Mouse (Mus musculus): Measurements from ENCODE around the gene Evi2b. TPM values are rescaled to one million over a fixed set of nuclear protein-coding genes. Genes with fewer than 3 reads are reported as not detected.

Gene Evi2b
- polyA plus RNA-seq, 1 experiment from 2014 or later, result 1.1 TPM

- ATAC-seq (ENCODE audit: insufficient read depth, low FRiP score, low TSS enrichment) (no peak), DNase-seq (ENCODE audit: low spot score) (no peak)
- H3K9ac ChIP-seq (ENCODE audit: low read length), result no peak overlapping the region
- H3K27me3 ChIP-seq (ENCODE audit: control insufficient read depth, insufficient read depth, low read length), result no peaks in the 10 kb centered on the region
- no peak overlapping the region for H3K4me3 ChIP-seq (ENCODE audit: low read depth, low read length)
- WGBS, result 88% methylated on average over 15 of the region's 15 CpGs
- no peaks in the 10 kb centered on the region for H3K4me1 ChIP-seq (ENCODE audit: control insufficient read depth, insufficient read depth, low read length)
- H3K9me3 ChIP-seq (ENCODE audit: control insufficient read depth, low read length), result no peaks in the 10 kb centered on the region
- H3K27ac ChIP-seq (ENCODE audit: low read depth, low read length), result no peak overlapping the region
- H3K36me3 ChIP-seq (ENCODE audit: control insufficient read depth, insufficient read depth, low read length), result no peaks in the 10 kb centered on the region
- no peak overlapping the region for H3K4me2 ChIP-seq (ENCODE audit: low read depth)
Measured at GRCm38 (mm10) chr11:79527015-79527738, 3.6 kb upstream of the Evi2b start.

DNA sequence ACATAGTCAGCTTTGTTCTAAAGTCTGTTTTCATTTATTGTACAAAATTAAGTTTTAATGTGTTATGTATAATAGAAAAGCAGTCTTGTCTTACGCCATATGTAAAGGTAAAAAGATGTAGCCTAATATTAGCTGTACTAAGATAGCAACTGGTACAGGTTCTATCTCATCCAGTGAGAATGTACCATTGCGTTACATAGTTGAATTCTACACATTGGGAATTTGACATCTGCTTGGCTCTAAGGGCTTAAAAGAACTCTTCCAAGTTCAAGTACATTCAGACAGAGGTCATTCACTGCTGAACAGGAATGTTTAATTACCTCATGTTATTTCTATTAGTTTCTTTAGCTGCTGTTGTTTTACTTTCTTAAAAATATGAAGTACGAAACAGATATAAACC, 3.0 kb upstream of the Evi2b start:
- H3K27ac ChIP-seq (ENCODE audit: low read depth, low read length), result no peak overlapping the region
- H3K27me3 ChIP-seq (ENCODE audit: control insufficient read depth, insufficient read depth, low read length), result no peaks in the 10 kb centered on the region
- H3K4me1 ChIP-seq (ENCODE audit: control insufficient read depth, insufficient read depth, low read length), result no peaks in the 10 kb centered on the region
- H3K4me3 ChIP-seq (ENCODE audit: low read depth, low read length), result no peak overlapping the region
- WGBS, result 95% methylated on average over 3 of the region's 3 CpGs
- ATAC-seq (ENCODE audit: insufficient read depth, low FRiP score, low TSS enrichment) (no peak), DNase-seq (ENCODE audit: low spot score) (no peak)
- no peaks in the 10 kb centered on the region for H3K9me3 ChIP-seq (ENCODE audit: control insufficient read depth, low read length)
- no peak overlapping the region for H3K4me2 ChIP-seq (ENCODE audit: low read depth)
- no peak overlapping the region for H3K9ac ChIP-seq (ENCODE audit: low read length)
- no peaks in the 10 kb centered on the region for H3K36me3 ChIP-seq (ENCODE audit: control insufficient read depth, insufficient read depth, low read length)

- Histone ChIP-seq H3K9me3 (ENCODE audit: control insufficient read depth, low read length) (no peaks in the 10 kb centered on the region), H3K27ac (ENCODE audit: low read depth, low read length) (no peak overlapping the region), H3K4me3 (ENCODE audit: low read depth, low read length) (no peak overlapping the region), H3K4me1 (ENCODE audit: control insufficient read depth, insufficient read depth, low read length) (no peaks in the 10 kb centered on the region), H3K9ac (ENCODE audit: low read length) (no peak overlapping the region), H3K27me3 (ENCODE audit: control insufficient read depth, insufficient read depth, low read length) (no peaks in the 10 kb centered on the region), H3K4me2 (ENCODE audit: low read depth) (no peak overlapping the region), H3K36me3 (ENCODE audit: control insufficient read depth, insufficient read depth, low read length) (no peaks in the 10 kb centered on the region)
- DNase-seq (ENCODE audit: low spot score) (no peak), ATAC-seq (ENCODE audit: insufficient read depth, low FRiP score, low TSS enrichment) (no peak)
- 88% methylated on average over 1 of the region's 1 CpGs for WGBS
Measured at GRCm38 (mm10) chr11:79524310-79524575, 681 bp upstream of the Evi2b start.

DNA sequence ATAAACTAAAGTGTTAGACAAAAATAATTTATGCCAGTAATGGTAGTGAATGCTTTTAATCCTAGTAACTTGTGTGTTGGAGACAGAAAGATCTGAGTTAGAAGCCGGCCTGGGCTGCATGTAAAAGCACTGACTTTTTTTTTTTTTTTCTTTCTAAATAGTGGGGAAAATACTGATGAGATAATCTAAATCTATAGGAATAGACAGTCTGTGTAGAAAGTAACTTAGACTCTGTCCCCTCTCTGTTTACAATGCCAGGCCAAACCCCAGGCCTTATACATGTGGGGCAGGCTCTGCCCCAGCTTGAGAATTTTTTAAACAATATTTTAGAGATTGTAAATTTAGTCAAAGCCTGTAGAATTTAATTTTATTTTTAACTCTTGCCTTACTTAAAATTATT, 618 bp downstream of the Evi2b start:
- DNase-seq (ENCODE audit: low spot score) (no peak), ATAC-seq (ENCODE audit: insufficient read depth, low FRiP score, low TSS enrichment) (no peak)
- Histone ChIP-seq H3K9ac (ENCODE audit: low read length) (no peak overlapping the region), H3K36me3 (ENCODE audit: control insufficient read depth, insufficient read depth, low read length) (no peaks in the 10 kb centered on the region), H3K27ac (ENCODE audit: low read depth, low read length) (no peak overlapping the region), H3K9me3 (ENCODE audit: control insufficient read depth, low read length) (no peaks in the 10 kb centered on the region), H3K27me3 (ENCODE audit: control insufficient read depth, insufficient read depth, low read length) (no peaks in the 10 kb centered on the region), H3K4me3 (ENCODE audit: low read depth, low read length) (no peak overlapping the region), H3K4me2 (ENCODE audit: low read depth) (no peak overlapping the region), H3K4me1 (ENCODE audit: control insufficient read depth, insufficient read depth, low read length) (no peaks in the 10 kb centered on the region)
- 93% methylated on average over 1 of the region's 1 CpGs for WGBS

GRCm38 (mm10) chr11:79521930-79522329, 1.6 kb downstream of the Evi2b start:
- ATAC-seq (ENCODE audit: insufficient read depth, low FRiP score, low TSS enrichment), result no peak

GRCm38 (mm10) chr11:79520772-79521171, 2.8 kb downstream of the Evi2b start:
- H3K9ac ChIP-seq (ENCODE audit: low read length), result no peak overlapping the region
- H3K4me1 ChIP-seq (ENCODE audit: control insufficient read depth, insufficient read depth, low read length), result no peaks in the 10 kb centered on the region
- no peaks in the 10 kb centered on the region for H3K36me3 ChIP-seq (ENCODE audit: control insufficient read depth, insufficient read depth, low read length)
- H3K4me2 ChIP-seq (ENCODE audit: low read depth), result no peak overlapping the region
- no peaks in the 10 kb centered on the region for H3K9me3 ChIP-seq (ENCODE audit: control insufficient read depth, low read length)
- H3K27ac ChIP-seq (ENCODE audit: low read depth, low read length), result no peak overlapping the region
- H3K27me3 ChIP-seq (ENCODE audit: control insufficient read depth, insufficient read depth, low read length), result no peaks in the 10 kb centered on the region
- ATAC-seq (ENCODE audit: insufficient read depth, low FRiP score, low TSS enrichment), result no peak
- H3K4me3 ChIP-seq (ENCODE audit: low read depth, low read length), result no peak overlapping the region
- no peak for DNase-seq (ENCODE audit: low spot score)

More at GRCm38 (mm10) chr11:79521930-79522329, 1.6 kb downstream of the Evi2b start:
- Histone ChIP-seq H3K27me3 (ENCODE audit: control insufficient read depth, insufficient read depth, low read length) (no peaks in the 10 kb centered on the region), H3K4me2 (ENCODE audit: low read depth) (no peak overlapping the region), H3K27ac (ENCODE audit: low read depth, low read length) (no peak overlapping the region), H3K36me3 (ENCODE audit: control insufficient read depth, insufficient read depth, low read length) (no peaks in the 10 kb centered on the region), H3K4me3 (ENCODE audit: low read depth, low read length) (no peak overlapping the region), H3K9ac (ENCODE audit: low read length) (no peak overlapping the region), H3K4me1 (ENCODE audit: control insufficient read depth, insufficient read depth, low read length) (no peaks in the 10 kb centered on the region), H3K9me3 (ENCODE audit: control insufficient read depth, low read length) (no peaks in the 10 kb centered on the region)
- DNase-seq (ENCODE audit: low spot score), result no peak

GRCm38 (mm10) chr11:79519878-79520291, 3.7 kb downstream of the Evi2b start:
- no peaks in the 10 kb centered on the region for H3K36me3 ChIP-seq (ENCODE audit: control insufficient read depth, insufficient read depth, low read length)
- no peaks in the 10 kb centered on the region for H3K4me1 ChIP-seq (ENCODE audit: control insufficient read depth, insufficient read depth, low read length)
- no peak overlapping the region for H3K4me2 ChIP-seq (ENCODE audit: low read depth)
- H3K27me3 ChIP-seq (ENCODE audit: control insufficient read depth, insufficient read depth, low read length), result no peaks in the 10 kb centered on the region
- WGBS, result 80% methylated on average over 1 of the region's 1 CpGs
- H3K4me3 ChIP-seq (ENCODE audit: low read depth, low read length), result no peak overlapping the region
- H3K9ac ChIP-seq (ENCODE audit: low read length), result no peak overlapping the region
- H3K27ac ChIP-seq (ENCODE audit: low read depth, low read length), result no peak overlapping the region
- H3K9me3 ChIP-seq (ENCODE audit: control insufficient read depth, low read length), result no peaks in the 10 kb centered on the region
- no peak for ATAC-seq (ENCODE audit: insufficient read depth, low FRiP score, low TSS enrichment)
- no peak for DNase-seq (ENCODE audit: low spot score)

DNA sequence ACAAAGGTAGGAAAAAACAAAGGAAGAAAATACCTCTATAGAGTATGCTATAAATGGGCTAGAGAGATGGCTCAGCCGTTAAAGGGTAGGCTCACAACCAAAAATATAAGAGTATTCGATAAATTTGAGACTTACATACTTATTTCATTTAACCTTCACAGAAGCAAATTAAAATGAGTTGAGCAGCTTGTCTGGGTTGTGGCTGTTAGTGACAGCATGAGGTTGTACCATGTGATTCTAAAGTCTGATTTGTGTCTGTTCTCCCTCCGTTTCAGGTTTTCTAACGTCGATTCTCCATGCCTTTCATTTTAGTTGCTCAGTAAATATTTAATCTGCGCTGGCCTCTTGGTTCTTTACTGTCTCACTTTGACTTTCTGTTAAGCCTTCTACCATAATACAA, 4.3 kb downstream of the Evi2b start:
- Histone ChIP-seq H3K9me3 (ENCODE audit: control insufficient read depth, low read length) (no peaks in the 10 kb centered on the region), H3K27me3 (ENCODE audit: control insufficient read depth, insufficient read depth, low read length) (no peaks in the 10 kb centered on the region), H3K4me2 (ENCODE audit: low read depth) (no peak overlapping the region), H3K9ac (ENCODE audit: low read length) (no peak overlapping the region), H3K4me1 (ENCODE audit: control insufficient read depth, insufficient read depth, low read length) (no peaks in the 10 kb centered on the region), H3K36me3 (ENCODE audit: control insufficient read depth, insufficient read depth, low read length) (no peaks in the 10 kb centered on the region), H3K4me3 (ENCODE audit: low read depth, low read length) (no peak overlapping the region), H3K27ac (ENCODE audit: low read depth, low read length) (no peak overlapping the region)
- 90% methylated on average over 6 of the region's 6 CpGs for WGBS
- no peak for DNase-seq (ENCODE audit: low spot score)
- no peak for ATAC-seq (ENCODE audit: insufficient read depth, low FRiP score, low TSS enrichment)

- no peak overlapping the region for H3K4me3 ChIP-seq (ENCODE audit: low read depth, low read length)
- H3K4me1 ChIP-seq (ENCODE audit: control insufficient read depth, insufficient read depth, low read length), result no peaks in the 10 kb centered on the region
- DNase-seq (ENCODE audit: low spot score) (no peak), ATAC-seq (ENCODE audit: insufficient read depth, low FRiP score, low TSS enrichment) (no peak)
- H3K36me3 ChIP-seq (ENCODE audit: control insufficient read depth, insufficient read depth, low read length), result no peaks in the 10 kb centered on the region
- H3K4me2 ChIP-seq (ENCODE audit: low read depth), result no peak overlapping the region
- no peak overlapping the region for H3K9ac ChIP-seq (ENCODE audit: low read length)
- no peak overlapping the region for H3K27ac ChIP-seq (ENCODE audit: low read depth, low read length)
- H3K9me3 ChIP-seq (ENCODE audit: control insufficient read depth, low read length), result no peaks in the 10 kb centered on the region
- WGBS, result 89% methylated on average over 2 of the region's 2 CpGs
- H3K27me3 ChIP-seq (ENCODE audit: control insufficient read depth, insufficient read depth, low read length), result no peaks in the 10 kb centered on the region
Measured at GRCm38 (mm10) chr11:79515798-79516197, 7.8 kb downstream of the Evi2b start.

Data from neural tube, embryonic 11.5 days (tissue).